Mouse (Mus musculus): Measurements from ENCODE around the gene Tyw1.

DNA sequence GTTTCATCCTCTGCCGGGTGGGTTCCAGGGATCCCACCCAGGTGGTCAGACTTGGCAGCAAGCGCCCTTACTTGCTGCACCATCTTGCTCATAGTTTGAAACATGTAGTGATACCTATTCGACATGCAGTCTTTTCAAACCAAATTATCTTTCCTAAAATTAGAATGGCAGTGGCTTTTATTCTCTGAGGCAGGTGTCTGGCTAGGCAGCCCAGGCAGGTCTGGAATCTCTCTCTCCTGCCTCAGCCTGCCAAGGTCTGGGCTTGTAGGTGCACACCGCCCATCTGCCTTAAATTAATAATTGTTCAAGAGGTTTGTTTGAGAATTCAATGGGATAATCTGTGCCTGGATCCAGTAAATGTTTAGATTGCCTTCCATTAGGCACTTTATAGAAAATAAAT is 75.4 kb downstream of the Tyw1 start:
- no peak for TF ChIP-seq GATA1 (IDR thresholded peaks at IDR 0.05; ENCODE audit: borderline replicate concordance, low read length)
- no peak for TF ChIP-seq FLI1 (IDR thresholded peaks at IDR 0.05; ENCODE audit: low read length)
